Mouse (Mus musculus) heart, adult 9 months (tissue): ENCODE data around the gene Gstk1.

Experiments
- DNase-seq, 2 experiments: peaks; one replicate each; pipeline ENCODE4 v3.0.0; 2022; ENCODE audit warnings: low spot score in 2 of 2

The Gstk1 gene

GRCm38 (mm10) chr6:42265391-42266330 lies 19.9 kb downstream of the Gstk1 start:
- DNase-seq, result no peak

DNA sequence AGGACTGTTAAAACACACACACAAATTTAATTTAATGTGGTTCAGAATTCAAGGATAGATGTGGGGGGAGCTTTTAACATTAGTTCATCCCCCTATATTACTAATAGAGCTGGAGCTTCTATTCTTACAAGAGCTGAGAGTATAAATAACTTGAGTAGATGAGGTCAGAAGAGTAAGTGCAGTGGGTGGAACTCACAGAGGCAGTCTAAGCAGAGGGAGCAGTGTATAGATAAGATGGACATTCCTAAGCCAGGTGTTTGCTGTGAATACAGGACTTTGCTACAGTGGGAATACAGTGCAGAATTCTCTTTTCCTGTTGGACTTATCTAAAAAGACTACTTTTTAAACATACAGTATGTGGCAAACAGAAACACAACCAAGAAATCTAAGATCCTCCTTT lies 25.1 kb downstream of the Gstk1 start:
- no peak for DNase-seq

DNA sequence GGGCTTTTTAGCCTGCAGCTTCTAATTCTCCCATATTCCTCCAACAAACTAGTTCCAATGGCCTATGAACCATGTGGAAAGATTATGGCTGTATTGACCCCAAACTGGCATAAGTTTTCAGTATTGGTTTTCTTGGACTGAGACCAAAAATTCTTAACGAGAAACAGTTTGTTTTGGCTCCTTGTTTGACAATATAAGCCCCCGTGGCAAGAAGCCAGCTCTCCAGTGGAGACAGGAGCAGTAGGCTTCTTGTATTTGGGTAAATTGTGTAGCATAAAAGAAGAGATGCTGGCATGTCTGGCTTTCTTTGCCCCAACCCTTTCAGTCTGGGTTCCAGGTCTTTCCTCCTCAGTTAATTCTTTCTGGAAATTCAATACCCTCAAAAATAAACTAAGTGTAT lies 30.4 kb downstream of the Gstk1 start:
- no peak for DNase-seq

GRCm38 (mm10) chr6:42282865-42283528 lies 37.3 kb downstream of the Gstk1 start:
- DNase-seq, result peak; percentile 14 to 36

- DNase-seq, result no peak
Measured at GRCm38 (mm10) chr6:42286448-42286847, 40.7 kb downstream of the Gstk1 start, which contains the start of gene Clcn1. Clcn1 (plus strand) TSS chr6:42286685.

DNA sequence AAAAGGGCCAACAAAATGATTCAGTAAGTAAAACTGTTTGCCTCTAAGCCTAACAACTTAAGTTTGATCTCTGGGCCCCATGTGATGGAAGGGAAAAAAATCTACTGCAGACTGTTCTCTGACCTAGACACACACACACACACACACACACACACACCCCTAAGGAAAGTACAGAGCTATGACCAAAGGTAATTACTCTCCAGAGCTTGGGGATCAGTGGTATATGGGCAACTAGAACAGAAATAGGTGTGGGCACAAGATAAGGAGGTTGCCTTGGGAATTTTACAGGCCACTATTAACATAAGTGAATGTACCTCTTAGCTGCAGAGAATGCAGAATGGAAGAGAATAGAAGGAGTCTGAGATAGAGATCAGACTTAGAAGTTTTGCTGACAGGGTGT lies 41.8 kb downstream of the Gstk1 start:
- no peak for DNase-seq

DNA sequence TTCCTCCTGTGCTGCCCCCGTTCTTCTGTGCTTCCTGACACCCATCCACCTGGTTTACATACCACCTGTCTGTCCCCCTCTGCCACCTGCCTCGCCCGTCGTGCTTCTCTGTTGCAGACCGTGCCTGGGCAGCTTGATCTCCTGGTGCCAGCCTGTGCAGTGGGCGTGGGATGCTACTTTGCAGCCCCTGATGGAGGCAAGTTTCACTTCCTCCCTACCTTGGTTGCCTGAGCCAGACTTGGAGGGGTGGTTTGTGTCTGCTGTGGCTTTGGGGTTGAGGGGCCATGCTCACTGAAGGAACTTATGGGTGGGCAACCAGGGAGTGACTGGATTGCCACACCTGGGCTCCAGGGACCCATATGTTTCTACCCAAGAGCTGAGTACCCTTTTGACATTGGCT lies 47.6 kb downstream of the Gstk1 start:
- DNase-seq, result no peak

DNA sequence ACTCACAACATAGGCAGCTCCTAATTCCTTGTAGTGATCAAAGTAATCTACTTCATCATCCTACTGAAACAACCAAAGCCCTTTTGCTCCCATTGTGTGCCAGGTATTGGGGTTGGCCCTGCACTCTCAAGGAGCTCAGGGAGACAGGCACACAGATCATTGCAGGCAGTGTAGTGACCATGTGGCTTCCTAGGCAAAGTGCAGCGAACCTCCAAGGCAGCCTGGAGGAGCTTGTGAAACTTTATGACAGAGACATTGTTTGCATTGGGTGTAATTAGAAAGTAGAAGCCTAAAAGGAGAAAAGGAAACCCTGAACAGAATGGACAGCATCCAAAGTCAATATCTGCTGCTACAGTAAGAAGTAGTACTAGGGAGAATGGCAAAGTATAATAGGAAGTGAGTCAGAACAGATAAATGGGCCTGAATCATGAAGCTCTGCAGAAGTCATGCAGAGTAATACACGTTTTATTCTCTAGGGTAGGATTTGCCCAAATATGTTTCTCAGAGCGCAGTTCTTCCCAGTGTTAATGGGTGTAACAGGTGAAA lies 49.9 kb downstream of the Gstk1 start:
- DNase-seq, result peak in 1 of 2 experiments; percentile 18

DNA sequence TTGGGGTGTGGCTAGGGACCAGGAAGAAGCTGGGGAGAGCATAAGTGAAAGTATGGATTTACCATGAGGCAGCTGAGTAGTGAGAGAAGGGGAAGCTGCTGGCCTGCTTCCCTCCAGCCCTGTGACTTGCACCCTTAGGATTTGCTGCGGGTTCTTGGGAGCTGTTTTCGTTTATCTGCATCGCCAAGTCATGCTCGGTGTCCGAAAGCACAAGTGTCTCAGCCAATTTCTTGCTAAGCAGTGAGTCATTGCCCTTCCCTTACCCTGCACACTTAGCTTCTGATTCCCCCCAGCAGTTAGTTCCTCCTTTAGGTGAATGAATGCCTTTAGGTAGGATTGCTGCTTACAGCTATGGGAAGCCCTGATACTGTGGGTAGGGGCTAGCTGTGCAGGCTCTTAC lies 53.6 kb downstream of the Gstk1 start:
- no peak for DNase-seq
